Mouse (Mus musculus) MEL-GATA-1-ER (cell line): Measurements from ENCODE around the gene Dusp2.
A peak's percentile ranks its signal among the peaks of the same experiment; 100 is the strongest.
"Not testable (repeated sequence)": the region's sequence is repeated elsewhere in the genome, so short reads cannot be mapped to it uniquely, and the experiment has no call there.

ENCODE experiments used
- DNase-seq: peaks from one replicate; pipeline ENCODE4 v3.0.0-alpha.2; 2012; ENCODE audit warnings: low read depth; ENCODE audit errors: extremely low read depth

Gene Dusp2

GRCm38 (mm10) chr2:127335767-127336496 is at the start of gene Dusp2:
Gene Dusp2, plus strand, starts transcription at chr2:127336159.
- DNase-seq = peak; percentile 73

GRCm38 (mm10) chr2:127292250-127292649 is 43.7 kb upstream of the Dusp2 start:
- DNase-seq = no peak

- no peak for DNase-seq
Observed at GRCm38 (mm10) chr2:127297001-127297805, 38.8 kb upstream of the Dusp2 start.

- DNase-seq = no peak
Observed at GRCm38 (mm10) chr2:127298056-127298455, 37.9 kb upstream of the Dusp2 start.

- DNase-seq = no peak
Observed at GRCm38 (mm10) chr2:127300701-127301100, 35.3 kb upstream of the Dusp2 start.

GRCm38 (mm10) chr2:127301883-127302282 is 34.1 kb upstream of the Dusp2 start:
- no peak for DNase-seq

GRCm38 (mm10) chr2:127304192-127304591 is 31.8 kb upstream of the Dusp2 start:
- not testable (repeated sequence) for DNase-seq

- no peak for DNase-seq
Observed at GRCm38 (mm10) chr2:127304609-127305210, 31.2 kb upstream of the Dusp2 start.

GRCm38 (mm10) chr2:127306123-127306522 is 29.8 kb upstream of the Dusp2 start:
- no peak for DNase-seq

GRCm38 (mm10) chr2:127307179-127307578 is 28.8 kb upstream of the Dusp2 start:
- no peak for DNase-seq

- DNase-seq = no peak
Observed at GRCm38 (mm10) chr2:127308660-127309059, 27.3 kb upstream of the Dusp2 start.

GRCm38 (mm10) chr2:127310246-127310645 is 25.7 kb upstream of the Dusp2 start:
- no peak for DNase-seq

- DNase-seq = no peak
Observed at GRCm38 (mm10) chr2:127310685-127311084, 25.3 kb upstream of the Dusp2 start.

GRCm38 (mm10) chr2:127311193-127311592 is 24.8 kb upstream of the Dusp2 start:
- no peak for DNase-seq

- DNase-seq = no peak
Observed at GRCm38 (mm10) chr2:127312801-127313200, 23.2 kb upstream of the Dusp2 start.

GRCm38 (mm10) chr2:127313878-127314277 is 22.1 kb upstream of the Dusp2 start:
- no peak for DNase-seq

- DNase-seq = no peak
Observed at GRCm38 (mm10) chr2:127314467-127315154, 21.3 kb upstream of the Dusp2 start.

GRCm38 (mm10) chr2:127315155-127315470 is 20.8 kb upstream of the Dusp2 start:
- DNase-seq = no peak

GRCm38 (mm10) chr2:127316431-127316830 is 19.5 kb upstream of the Dusp2 start:
- DNase-seq = no peak

- DNase-seq = no peak
Observed at GRCm38 (mm10) chr2:127318136-127318535, 17.8 kb upstream of the Dusp2 start.

GRCm38 (mm10) chr2:127319071-127319470 is 16.9 kb upstream of the Dusp2 start:
- DNase-seq = no peak
